8 mouse cellular contexts compared by ENCODE assay signal in the genomic region with DNA sequence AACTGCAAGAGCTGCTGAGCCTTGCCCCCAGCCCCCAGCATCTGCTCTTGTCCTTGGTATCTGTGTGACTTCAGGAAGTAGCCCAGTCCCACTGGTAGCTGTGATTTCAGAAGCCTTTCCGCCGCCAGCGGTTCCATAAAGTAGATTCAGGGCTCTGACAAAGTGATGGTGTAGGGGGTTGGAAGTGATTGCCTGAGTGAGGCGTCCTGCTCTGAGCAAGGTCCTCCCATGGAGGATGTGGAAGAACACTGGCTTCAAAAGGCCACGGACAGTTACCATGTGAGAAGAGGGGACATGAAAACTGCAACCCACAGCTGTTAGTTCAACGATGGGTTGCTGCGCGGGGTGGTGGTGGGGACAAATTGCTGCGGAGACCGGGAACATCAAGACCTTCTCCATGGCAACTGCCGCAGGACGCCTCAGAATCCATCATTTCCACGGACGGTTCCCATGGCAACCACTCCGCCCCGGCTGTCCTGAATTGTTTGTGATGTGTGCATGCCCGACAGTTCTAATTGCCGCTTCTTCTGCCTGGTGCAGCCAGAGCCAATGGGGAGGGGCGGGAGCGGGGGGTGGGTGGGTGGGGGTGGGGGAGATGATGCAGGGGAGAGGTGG. TPM values are rescaled to one million over a fixed set of nuclear protein-coding genes. Genes with fewer than 3 reads are reported as not detected.
DNase-seq lines count a peak whose midpoint lies in the region; ATAC-seq lines count a peak whose summit lies in the region.

No protein-coding gene starts in this region.

- no peak overlapping the region for H3K27ac ChIP-seq in kidney, embryonic 16.5 days (ENCODE audit: low read length)

- peak; percentile 47 to 61 for DNase-seq in adrenal gland, adult (ENCODE audit: inconsistent age in 2 of 2, low spot score in 1 of 2)
- no peak for DNase-seq in adrenal gland, adult 18-20 months (ENCODE audit: low spot score in 2 of 2)
- peak; percentile 93 to 95 for DNase-seq in cerebellum, postnatal 10 days
- peak; percentile 87 to 88 for DNase-seq in frontal cortex, postnatal 10 days (ENCODE audit: low spot score in 2 of 2)
- peak; percentile 88 to 93 for DNase-seq in left cerebral cortex, postnatal 10 days (ENCODE audit: extremely low spot score in 1 of 2, low spot score in 2 of 2)
- peak; percentile 95 for DNase-seq in retina, postnatal 1 day
- no peak for DNase-seq in heart, postnatal 25 days (ENCODE audit: low spot score)

- H3K9me3 ChIP-seq in kidney, embryonic 16.5 days (ENCODE audit: low read length) = peaks cover 12% of the 10 kb centered on the region

- H3K36me3 ChIP-seq in kidney, embryonic 16.5 days (ENCODE audit: insufficient read depth, low read length) = 0 out of 2 replicates have a peak, but pooled peaks cover 6% of the 10 kb centered on the region

- no peak overlapping the region for H3K4me3 ChIP-seq in kidney, embryonic 16.5 days (ENCODE audit: low read length)

- peaks cover 19% of the 10 kb centered on the region for H3K27me3 ChIP-seq in kidney, embryonic 16.5 days (ENCODE audit: insufficient read depth, low read length)

- H3K4me1 ChIP-seq in kidney, embryonic 16.5 days (ENCODE audit: insufficient read depth, low read length) = peaks cover 14% of the 10 kb centered on the region

- intact Hi-C loops in left cerebral cortex, postnatal 10 days (cut with DNase I) = no loop called here
- intact Hi-C loops in heart, postnatal 25 days (cut with DNase I) = loop anchor here (5.0 kb wide), 1 partner anchor 173 kb away; no protein-coding TSS in a partner anchor

- no peak overlapping the region for H3K4me2 ChIP-seq in kidney, embryonic 16.5 days (replicated peaks; ENCODE audit: low read depth, low read length)

- no peak for ATAC-seq in kidney, embryonic 16.5 days (ENCODE audit: low FRiP score, low TSS enrichment)

- WGBS in kidney, embryonic 16.5 days = 2% methylated on average over 20 of the region's 20 CpGs

- H3K9ac ChIP-seq in kidney, embryonic 16.5 days (replicated peaks; ENCODE audit: low read length) = no peak overlapping the region

RNA-seq across cellular contexts. Expression of a gene that starts 51.1 kb away (rescaled TPM):
- total RNA-seq in adrenal gland, adult 18-20 months (2021) = not detected
- not detected for total RNA-seq in left cerebral cortex, postnatal 10 days (2021)
- polyA plus RNA-seq in kidney, embryonic 16.5 days (2015; fragmentation: Nextera tagmentation; extraction: Ambion mirVana) = not detected in 2 replicates
- not detected for total RNA-seq in heart, postnatal 25 days (2021)

Comparison
In these comparisons a context has a peak if more than half of its experiments do, and no peak if none do; other contexts are left out.
1. DNase-seq: peak in adrenal gland, adult (2 of 2), cerebellum, postnatal 10 days (2 of 2), frontal cortex, postnatal 10 days (2 of 2), left cerebral cortex, postnatal 10 days (2 of 2) and retina, postnatal 1 day (single experiment); none in adrenal gland, adult 18-20 months (0 of 2) and heart, postnatal 25 days (single experiment).